Mouse (Mus musculus): ENCODE data around the gene Pdzd7. TPM values are rescaled to one million over a fixed set of nuclear protein-coding genes. Genes with fewer than 3 reads are reported as not detected.
A peak's percentile ranks its signal among the peaks of the same experiment; 100 is the strongest.

Gene Pdzd7
- total RNA-seq, 2 experiments from 2014 or later: 5.2 to 6.1 TPM

DNA sequence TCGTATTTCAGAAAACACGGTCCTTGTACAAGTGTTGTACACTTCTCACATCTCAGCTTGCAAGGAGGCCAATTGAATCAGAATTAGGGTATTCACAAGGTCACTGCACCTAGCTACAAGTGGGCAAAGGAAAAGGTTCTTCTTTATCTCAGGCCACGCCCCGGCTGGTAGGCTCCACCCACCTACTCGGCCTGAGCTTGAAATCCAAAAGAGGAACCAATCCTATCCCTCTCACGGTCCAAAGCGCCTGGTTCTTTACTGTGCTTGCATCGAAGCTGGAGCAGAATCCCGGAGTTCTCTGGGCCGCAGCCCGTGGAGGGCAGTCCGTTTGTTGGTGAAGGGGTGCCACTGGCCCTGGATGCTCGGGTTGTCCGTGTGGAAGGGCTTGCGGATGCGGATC lies 40.1 kb downstream of the Pdzd7 start, which contains the start of gene Twnk:
Gene Twnk (plus strand): TSS at position 220 of the 400 bp plus-strand sequence.
- TF ChIP-seq CTCF (IDR thresholded peaks at IDR 0.05): no peak
- intact Hi-C loops (cut with DNase I): no loop called here
- H3K27ac ChIP-seq: peak within 1 kb of the TSS; percentile 85
- DNase-seq (ENCODE audit: extremely low spot score in 1 of 2, low spot score in 2 of 2): no peak
- peak within 1 kb of the TSS; percentile 98 for H3K4me3 ChIP-seq

DNA sequence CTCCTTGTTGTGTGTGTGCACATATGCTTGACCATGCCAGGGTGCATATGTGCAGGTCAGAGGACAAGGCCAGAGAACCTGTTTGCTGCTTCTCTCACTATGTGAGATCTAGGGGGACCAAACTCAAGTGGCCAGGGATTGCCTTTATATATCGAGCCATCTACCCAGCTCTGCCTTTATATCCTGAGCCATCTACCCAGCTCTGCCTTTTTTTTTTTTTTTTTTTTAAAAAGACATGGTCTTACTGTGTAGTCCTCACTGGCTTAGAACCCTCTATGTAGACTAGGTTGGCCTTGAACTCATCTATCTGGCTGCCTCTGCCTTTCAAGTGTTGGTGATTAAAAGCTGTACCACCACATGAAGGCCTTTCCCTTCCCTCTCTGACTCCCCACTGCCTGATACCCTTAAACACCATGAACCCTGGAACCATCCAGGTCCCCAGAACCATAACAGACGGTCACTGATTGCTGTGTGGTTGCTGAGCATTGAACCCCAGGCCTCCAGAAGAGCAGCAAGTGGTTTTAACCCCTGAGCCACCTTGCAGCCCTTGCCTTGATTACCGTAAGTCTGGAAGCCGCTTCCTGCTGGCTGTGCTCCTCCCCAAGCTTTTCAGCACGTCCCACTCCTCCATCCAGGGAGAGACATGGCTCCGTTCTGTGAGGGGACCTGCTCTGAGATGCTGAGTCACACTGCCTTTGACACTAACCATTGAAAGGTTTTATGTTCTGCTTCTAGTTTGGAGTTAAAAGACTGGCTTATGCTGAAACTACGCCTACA lies 41.6 kb downstream of the Pdzd7 start:
- no peak overlapping the region for H3K27ac ChIP-seq
- no peak for DNase-seq (ENCODE audit: extremely low spot score in 1 of 2, low spot score in 2 of 2)
- H3K4me3 ChIP-seq: no peak overlapping the region
- intact Hi-C loops (cut with DNase I): no loop called here
- no peak for TF ChIP-seq CTCF (IDR thresholded peaks at IDR 0.05)

DNA sequence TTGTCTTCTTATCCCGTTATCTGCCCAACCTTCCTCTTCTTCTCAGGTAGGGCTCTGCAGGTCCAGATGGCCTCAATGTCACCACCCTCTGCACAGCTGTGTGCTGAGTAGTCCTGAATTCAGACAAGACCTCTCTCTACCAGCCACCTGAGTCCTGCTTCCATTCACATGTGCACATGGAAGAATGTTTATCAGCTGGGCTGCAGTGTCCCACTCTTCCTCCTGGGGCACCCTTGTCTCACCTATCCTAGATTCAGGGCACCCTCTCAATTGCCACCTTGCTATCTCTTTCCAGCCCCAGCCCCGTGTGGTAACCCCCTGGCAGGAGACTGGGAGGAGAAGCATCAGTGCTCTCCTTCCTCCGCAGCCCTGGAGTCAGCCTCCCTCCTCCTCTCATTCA lies 43.2 kb downstream of the Pdzd7 start:
- DNase-seq (ENCODE audit: extremely low spot score in 1 of 2, low spot score in 2 of 2): no peak
- Histone ChIP-seq H3K27ac (no peak overlapping the region), H3K4me3 (no peak overlapping the region)
- intact Hi-C loops (cut with DNase I): no loop called here
- peak; percentile 28 for TF ChIP-seq CTCF (IDR thresholded peaks at IDR 0.05)

DNA sequence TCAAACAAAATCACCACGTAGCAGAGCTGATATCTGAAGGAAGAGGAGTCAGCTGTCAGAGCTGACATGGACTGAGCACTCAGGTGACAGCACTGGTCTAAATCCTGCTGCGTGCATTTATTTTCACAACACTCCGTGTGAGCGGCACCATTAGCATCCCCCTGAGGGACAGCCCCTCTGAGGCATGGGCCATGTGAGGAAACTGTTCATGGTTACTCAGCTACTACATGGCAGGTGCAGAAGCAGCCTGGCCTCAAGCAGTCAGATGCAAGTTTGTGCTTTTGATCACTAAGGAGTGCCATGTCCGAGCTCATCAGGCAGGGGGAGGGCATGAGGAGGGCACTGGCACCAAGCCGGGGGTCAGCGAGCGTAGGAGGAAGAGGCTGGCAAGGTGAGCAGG lies 45.9 kb downstream of the Pdzd7 start:
- DNase-seq (ENCODE audit: extremely low spot score in 1 of 2, low spot score in 2 of 2): no peak
- H3K4me3 ChIP-seq: no peak overlapping the region
- H3K27ac ChIP-seq: no peak overlapping the region
- no peak for TF ChIP-seq CTCF (IDR thresholded peaks at IDR 0.05)
- intact Hi-C loops (cut with DNase I): no loop called here

DNA sequence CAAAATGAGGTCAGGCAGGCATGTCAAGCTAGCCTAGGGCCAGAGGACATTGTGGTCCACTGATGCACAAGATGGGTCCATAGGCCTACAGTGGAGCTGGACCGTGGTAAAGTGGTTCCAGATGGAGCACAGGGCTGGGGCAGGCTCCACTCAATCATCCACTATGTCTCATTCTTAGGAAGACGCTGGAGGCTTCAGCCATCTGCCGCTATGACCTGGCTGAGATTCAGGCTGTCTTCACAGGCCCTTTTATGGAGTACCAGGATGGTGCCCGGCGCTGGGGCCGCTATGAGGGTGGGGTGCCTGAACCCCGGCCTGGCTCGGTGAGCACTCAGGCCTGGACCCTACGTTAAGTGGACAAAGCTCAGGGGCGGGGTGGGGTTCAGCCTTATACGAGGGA lies 47.7 kb downstream of the Pdzd7 start:
- intact Hi-C loops (cut with DNase I): no loop called here
- Histone ChIP-seq H3K4me3 (no peak overlapping the region), H3K27ac (no peak overlapping the region)
- no peak for TF ChIP-seq CTCF (IDR thresholded peaks at IDR 0.05)
- DNase-seq (ENCODE audit: extremely low spot score in 1 of 2, low spot score in 2 of 2): no peak

DNA sequence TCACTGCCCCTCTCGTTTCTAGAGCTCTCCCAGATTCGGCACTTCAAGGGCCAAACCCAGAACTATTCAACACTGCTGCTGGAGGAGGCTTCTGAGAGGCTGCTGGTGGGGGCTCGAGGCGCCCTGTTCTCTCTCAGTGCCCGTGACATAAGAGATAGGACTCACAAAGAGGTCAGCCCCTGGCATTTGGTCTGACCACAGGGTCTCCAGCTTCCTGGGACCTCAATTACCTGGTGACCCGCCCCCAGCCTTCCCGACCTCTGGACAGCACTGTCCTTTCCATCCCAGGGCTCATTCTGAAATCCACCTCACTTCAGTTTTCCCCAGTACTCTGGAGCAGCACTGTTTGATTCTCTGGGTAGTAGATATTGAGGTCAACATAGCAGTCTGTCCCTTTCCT lies 52.8 kb downstream of the Pdzd7 start:
- TF ChIP-seq CTCF (IDR thresholded peaks at IDR 0.05): no peak
- no peak overlapping the region for H3K27ac ChIP-seq
- no peak for DNase-seq (ENCODE audit: extremely low spot score in 1 of 2, low spot score in 2 of 2)
- H3K4me3 ChIP-seq: no peak overlapping the region
- intact Hi-C loops (cut with DNase I): no loop called here

DNA sequence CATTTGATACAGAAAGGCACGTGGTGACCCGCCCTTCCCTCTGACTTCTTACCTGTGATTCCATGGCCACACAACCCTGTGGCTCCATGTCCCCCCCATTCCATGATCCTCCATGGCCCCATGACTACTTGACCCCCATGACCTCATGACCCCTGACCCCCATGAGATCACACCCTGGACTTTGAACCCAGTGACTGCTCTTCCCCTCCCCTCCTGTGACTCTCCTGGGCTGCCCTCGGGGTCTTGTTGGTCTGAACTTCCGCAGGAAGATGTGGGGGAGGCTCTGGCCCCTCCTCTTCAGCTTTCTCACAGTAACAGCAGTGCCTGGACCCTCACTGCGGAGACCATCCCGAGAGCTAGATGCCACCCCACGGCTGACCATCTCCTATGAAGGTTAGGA lies 53.3 kb downstream of the Pdzd7 start:
- Histone ChIP-seq H3K27ac (no peak overlapping the region), H3K4me3 (no peak overlapping the region)
- intact Hi-C loops (cut with DNase I): no loop called here
- TF ChIP-seq CTCF (IDR thresholded peaks at IDR 0.05): no peak
- DNase-seq (ENCODE audit: extremely low spot score in 1 of 2, low spot score in 2 of 2): no peak

DNA sequence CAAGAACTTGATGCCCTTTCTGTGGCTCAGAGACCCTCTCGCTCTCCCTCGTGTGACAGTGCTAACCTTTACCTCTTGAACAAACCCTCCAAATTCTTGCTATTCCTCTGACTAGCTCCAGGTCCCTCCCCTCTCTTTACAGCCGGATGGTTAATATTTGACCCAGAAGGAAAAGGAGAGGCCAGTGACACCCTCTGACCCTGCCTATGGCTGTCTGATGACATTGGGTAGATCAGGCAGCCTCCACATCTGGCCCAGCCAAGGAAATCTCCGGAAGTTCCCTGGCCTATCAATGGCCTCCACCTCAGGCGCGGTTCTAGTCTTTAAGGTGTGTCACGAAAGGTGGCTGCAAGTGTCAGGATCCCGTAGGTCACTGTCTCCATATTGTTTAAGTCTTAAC lies 54.5 kb downstream of the Pdzd7 start:
- no peak for TF ChIP-seq CTCF (IDR thresholded peaks at IDR 0.05)
- intact Hi-C loops (cut with DNase I): no loop called here
- no peak overlapping the region for H3K4me3 ChIP-seq
- H3K27ac ChIP-seq: no peak overlapping the region
- DNase-seq (ENCODE audit: extremely low spot score in 1 of 2, low spot score in 2 of 2): no peak

DNA sequence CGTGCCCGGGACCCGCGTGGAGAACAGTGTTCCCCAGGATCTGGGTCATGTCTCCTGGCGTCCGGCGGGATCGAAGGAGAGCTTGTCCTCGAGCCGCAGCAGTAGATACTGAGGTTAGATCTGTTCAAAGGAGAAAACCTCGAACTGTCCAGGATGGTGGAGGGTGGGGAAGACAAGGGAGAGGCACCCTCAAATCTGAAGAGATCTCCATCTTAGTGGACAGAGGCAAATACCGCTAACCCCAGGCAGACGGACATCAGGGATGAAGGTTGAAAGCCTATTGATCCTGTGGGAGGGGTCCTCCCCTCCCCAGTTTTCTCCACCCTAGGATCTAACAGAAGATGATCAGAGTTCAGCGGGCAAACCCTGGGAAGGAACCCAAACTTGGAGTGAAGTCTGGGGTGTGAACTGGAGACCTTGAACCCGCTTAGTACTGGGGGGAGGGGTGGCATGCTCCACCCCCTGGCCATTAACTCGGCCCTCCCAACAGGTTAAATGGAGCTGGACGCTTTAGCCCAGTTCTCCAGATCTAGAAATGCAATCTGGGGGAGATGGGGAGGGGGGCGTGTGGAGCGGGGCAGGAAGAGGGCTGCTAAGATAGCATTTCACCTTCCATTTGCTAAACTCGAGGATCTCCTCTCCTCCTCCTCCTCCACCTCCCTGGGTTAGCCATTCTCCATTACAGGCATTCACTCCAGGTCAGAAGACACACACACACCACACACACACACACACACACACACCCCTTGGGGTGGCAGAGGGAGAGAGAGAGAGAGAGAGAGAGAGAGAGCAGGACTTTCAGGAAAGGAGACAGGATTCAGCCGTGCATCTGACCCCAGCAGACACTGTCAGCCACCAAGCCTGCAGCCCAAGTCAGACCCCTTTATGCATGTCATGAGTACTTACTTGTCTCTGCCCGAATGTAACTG lies 55.7 kb downstream of the Pdzd7 start:
- no peak for DNase-seq (ENCODE audit: extremely low spot score in 1 of 2, low spot score in 2 of 2)
- intact Hi-C loops (cut with DNase I): loop anchor here (2.0 kb wide), 1 partner anchor 27 kb away; no protein-coding TSS in a partner anchor
- Histone ChIP-seq H3K4me3 (peak overlapping the region; percentile 60), H3K27ac (peak overlapping the region; percentile 80)
- no peak for TF ChIP-seq CTCF (IDR thresholded peaks at IDR 0.05)

DNA sequence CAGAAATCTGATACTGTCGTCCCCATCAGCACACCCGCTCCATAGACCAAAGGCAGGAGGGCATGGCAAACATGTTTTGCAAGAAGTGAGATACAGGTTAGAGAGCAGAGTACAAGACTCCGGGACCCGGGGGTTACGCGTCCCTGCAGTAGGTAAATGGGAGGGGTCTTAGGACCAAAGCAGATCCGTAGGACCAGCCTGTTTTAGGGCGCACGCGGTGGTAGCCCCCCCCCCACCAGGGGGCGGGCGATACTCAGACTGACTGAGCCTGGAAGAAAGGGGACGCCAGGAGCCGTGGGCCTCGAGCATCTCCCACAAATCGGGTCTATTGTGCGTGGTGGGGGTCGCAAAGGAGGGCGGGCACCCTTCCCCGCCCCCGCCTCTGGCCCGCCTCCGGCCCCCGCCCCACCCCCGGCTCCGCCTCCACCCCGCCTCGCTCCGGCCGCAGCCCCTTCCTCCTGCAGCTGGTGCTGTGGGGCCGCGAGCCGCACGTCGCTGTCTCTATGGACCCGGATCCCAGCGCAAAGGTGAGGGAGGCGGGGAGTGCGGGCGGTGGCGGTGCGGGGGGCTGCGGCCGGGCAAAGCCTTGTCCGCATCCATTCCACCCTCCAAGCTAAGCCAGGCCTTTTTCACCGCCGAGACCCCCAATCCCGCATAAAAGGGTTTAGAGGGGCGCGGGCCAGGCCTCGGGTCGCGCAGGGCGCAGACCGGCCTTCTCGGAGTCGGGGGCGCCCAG lies 56.5 kb downstream of the Pdzd7 start, which contains the start of gene Sema4g:
Gene Sema4g (plus strand): TSS at position 271 of the 736 bp plus-strand sequence.
- intact Hi-C loops (cut with DNase I): loop anchor here (2.0 kb wide), 1 partner anchor 28 kb away; no protein-coding TSS in a partner anchor

DNA sequence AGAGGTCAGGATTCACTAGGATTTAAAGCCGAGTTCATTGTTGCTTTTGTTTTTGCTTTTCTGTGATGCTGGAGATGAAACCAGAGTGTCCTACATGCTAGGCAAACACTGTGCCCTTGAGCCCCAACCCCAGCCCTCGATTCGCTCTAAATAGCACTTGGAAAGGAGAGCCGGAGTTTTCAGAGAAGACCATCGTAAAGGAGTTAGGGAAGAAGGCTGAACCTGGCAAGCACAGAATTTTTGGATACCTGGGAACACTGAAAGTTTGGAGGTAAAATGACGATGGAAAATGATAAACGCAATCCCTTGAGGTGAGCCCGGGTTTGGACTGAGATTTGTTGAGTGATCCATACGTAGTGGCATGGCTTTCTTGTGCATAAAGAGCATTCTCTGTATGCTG lies 57.2 kb downstream of the Pdzd7 start:
- no peak for TF ChIP-seq CTCF (IDR thresholded peaks at IDR 0.05)
- Histone ChIP-seq H3K4me3 (peak overlapping the region; percentile 60; the same call in 1 of the 2 replicates), H3K27ac (0 out of 2 replicates have a peak overlapping the region, but pooled peaks have one; percentile 80)
- no peak for DNase-seq (ENCODE audit: extremely low spot score in 1 of 2, low spot score in 2 of 2)
- intact Hi-C loops (cut with DNase I): loop anchor here (2.0 kb wide), 1 partner anchor 28 kb away; no protein-coding TSS in a partner anchor

More for the DNA sequence above, 56.5 kb downstream of the Pdzd7 start, which contains the start of gene Sema4g:
- Histone ChIP-seq H3K27ac (peak within 1 kb of the TSS; percentile 80), H3K4me3 (peak within 1 kb of the TSS; percentile 60)
- DNase-seq (ENCODE audit: extremely low spot score in 1 of 2, low spot score in 2 of 2): no peak
- TF ChIP-seq CTCF (IDR thresholded peaks at IDR 0.05): peak; percentile 50
